Mouse (Mus musculus) hematopoietic stem cell, adult 5-6 weeks (primary cell): ENCODE data around the gene Diras2. TPM values are rescaled to one million over a fixed set of nuclear protein-coding genes. Genes with fewer than 3 reads are reported as not detected.
A peak's percentile ranks its signal among the peaks of the same experiment; 100 is the strongest.
"Not testable (repeated sequence)": the region's sequence is repeated elsewhere in the genome, so short reads cannot be mapped to it uniquely, and the experiment has no call there.

ENCODE experiments used
- ATAC-seq, 2 experiments: fragments of 125-278 bp in 1 of 2; replicated peaks in 1 of 2; 2 replicates each; pipeline ENCODE4 v1.8.0; 2016 to 2017; ENCODE audit warnings: inconsistent platforms in 2 of 2, mild to moderate bottlenecking in 2 of 2, moderate number of reproducible peaks in 2 of 2, low read depth in 1 of 2, moderate TSS enrichment in 1 of 2; ENCODE audit not compliant: low FRiP score in 2 of 2, poor library complexity in 2 of 2, severe bottlenecking in 2 of 2, insufficient read depth in 1 of 2, low TSS enrichment in 1 of 2
- total RNA-seq: library from RNA; stranded (forward); fragments of 172-1452, 232-1000 nt; gene quantifications from 2 replicates; pipeline ENCODE4 v1.2.3, GENCODE M21; 2017

Diras2 gene
- total RNA-seq, 1 experiment from 2014 or later, result 0.30 TPM

GRCm38 (mm10) chr13:52529188-52529972 is 1.7 kb downstream of the Diras2 start:
- no peak for ATAC-seq

- no peak for ATAC-seq
Observed at GRCm38 (mm10) chr13:52528786-52529185, 2.3 kb downstream of the Diras2 start.

DNA sequence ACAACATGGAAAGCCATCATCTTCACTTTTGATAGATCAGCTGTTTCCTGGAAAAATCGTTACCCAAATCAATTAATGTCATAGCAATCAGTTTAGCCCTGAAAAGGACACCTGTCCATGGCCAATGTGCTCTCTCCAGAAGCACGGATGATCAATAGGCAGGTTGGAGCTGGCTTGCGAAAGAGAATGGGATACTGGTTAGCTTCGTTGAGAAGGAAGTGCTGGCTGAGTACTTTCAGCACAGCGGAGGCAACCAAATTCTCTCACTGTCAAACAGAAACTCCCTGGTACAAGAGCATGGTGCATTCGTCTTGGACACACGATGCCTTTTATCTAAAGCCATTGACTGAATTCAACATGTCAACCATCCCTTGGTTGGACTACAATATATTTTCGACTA is 2.8 kb downstream of the Diras2 start:
- no peak for ATAC-seq

GRCm38 (mm10) chr13:52526249-52527035 is 4.6 kb downstream of the Diras2 start:
- no peak for ATAC-seq

- no peak for ATAC-seq
Observed at GRCm38 (mm10) chr13:52524313-52524712, 6.8 kb downstream of the Diras2 start.

GRCm38 (mm10) chr13:52521176-52521575 is 9.9 kb downstream of the Diras2 start:
- ATAC-seq, result no peak

DNA sequence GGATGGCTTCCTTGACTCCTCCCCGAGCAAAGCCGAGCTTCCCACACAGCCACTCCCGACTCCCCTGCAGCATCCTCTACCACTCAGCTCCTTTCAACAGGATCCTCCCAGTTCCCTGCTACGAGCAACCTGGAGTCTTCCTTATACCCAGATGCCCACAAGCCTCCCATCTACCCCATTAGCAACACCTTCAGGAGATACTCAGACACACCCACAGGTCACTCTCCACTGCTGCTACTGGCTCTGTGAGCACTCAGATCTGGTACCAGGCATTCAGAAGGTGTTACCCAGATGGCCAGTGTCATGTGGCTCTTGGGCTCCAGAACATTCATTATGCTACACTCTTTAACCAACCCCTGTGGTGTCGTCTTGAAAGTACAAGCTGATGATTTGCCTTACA is 11.7 kb downstream of the Diras2 start:
- no peak for ATAC-seq

GRCm38 (mm10) chr13:52518377-52518776 is 12.7 kb downstream of the Diras2 start:
- ATAC-seq, result no peak

DNA sequence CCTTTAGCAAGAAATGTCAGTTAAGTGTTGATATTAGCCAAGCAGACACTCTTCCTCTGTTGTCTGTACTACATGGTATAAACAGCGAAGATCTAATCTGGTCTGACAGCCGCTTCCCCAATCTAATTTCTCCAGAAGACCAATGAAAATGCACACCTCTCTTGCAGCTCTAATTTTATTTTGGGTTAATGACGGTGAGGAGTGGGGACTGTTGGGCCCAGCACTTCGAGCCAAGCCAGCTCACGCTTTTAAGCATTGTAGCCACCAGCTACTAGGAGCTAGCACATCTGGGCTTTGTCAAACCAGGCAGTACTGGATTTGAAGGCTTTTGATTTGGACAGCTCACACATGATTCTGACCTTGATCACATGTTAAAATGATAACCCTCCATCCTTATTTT is 14.1 kb downstream of the Diras2 start:
- no peak for ATAC-seq

DNA sequence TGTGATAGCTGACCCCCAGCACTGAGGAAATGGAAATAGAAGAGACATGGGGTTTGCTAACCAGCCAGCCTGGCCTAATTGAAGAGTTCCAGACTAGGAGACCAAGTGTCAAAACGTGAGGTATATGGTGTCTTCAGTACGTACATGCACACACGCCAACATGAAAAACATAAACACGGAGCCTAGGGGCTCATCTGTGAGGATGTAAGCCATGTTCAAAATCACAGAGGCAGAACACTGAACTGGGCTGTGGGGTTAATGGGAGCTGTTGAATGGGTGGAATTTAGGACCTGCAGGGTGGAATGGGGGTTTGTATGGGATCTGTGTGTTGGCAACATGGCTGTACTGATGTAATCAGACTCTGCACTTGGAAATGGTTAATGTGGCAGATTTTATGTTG is 14.5 kb downstream of the Diras2 start:
- ATAC-seq, result no peak

GRCm38 (mm10) chr13:52516051-52516450 is 15.0 kb downstream of the Diras2 start:
- no peak for ATAC-seq

DNA sequence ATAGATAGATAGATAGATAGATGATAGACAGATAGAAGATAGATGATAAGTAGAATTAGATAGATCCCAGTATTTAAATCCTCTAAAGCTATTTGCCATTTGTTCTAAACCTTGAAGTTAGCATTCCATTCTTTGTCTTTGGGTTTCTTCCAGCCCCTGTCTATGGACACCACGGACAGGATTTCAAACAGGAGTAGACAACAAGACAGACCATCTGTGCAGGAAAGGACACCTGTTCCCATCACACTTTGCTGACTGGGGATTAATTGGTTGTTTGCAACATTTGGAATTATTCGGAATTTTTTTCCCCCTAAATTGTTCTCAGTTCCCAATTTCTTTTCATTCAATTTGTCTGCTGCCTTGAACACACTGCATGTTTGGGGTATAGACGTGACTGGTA is 17.5 kb downstream of the Diras2 start:
- ATAC-seq, result no peak

DNA sequence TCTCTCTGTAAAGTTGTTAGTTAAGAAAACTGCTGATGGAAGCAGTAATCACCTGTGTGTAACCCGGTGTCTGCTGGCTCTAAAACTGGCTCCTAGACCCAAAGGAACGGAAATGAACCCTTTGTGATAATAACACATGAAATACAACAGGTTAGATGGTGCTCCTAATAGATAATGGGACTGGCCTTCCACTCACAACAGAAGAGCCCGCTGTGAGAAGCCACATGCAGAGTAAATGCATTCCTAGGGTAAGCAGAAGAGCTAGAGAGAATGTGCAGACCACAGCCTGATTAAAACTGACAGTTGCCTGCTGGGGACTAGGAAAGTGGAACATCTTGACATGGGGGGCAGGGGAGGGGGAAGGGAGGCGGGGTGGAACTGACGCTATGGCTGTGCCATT is 18.7 kb downstream of the Diras2 start:
- ATAC-seq, result no peak

DNA sequence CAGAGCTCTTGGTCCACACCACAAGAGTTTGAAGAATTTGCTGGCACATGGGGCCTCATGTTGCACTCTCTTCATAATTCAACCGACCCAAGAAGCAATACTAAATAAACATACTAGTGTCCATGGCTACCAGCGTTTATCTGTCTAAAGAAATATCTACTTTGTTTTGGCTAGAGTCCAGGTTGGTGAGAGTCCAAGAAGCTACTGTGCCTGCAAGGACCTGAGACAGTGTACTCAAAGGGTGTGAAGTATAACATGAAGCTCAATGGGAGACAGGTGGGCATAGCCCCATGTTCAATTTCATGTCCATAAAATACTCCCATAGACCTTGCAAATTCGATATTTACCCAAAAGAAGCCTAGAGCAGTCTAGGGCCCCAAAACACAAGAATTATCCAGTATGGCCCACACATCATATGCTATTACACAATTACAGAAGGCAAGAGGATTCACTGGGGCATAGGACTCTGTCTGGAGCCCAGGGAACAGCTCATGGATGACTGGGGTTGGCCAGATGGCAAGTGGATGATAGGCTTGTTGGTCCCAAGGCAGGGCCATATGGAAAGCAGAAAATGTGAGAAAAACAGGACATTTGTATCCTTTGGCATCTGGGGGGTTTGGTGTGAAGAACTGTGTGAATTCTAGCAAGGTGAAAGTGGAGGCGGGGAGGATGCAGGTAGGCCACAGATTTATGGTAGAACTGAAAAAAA is 20.8 kb downstream of the Diras2 start:
- ATAC-seq, result no peak

DNA sequence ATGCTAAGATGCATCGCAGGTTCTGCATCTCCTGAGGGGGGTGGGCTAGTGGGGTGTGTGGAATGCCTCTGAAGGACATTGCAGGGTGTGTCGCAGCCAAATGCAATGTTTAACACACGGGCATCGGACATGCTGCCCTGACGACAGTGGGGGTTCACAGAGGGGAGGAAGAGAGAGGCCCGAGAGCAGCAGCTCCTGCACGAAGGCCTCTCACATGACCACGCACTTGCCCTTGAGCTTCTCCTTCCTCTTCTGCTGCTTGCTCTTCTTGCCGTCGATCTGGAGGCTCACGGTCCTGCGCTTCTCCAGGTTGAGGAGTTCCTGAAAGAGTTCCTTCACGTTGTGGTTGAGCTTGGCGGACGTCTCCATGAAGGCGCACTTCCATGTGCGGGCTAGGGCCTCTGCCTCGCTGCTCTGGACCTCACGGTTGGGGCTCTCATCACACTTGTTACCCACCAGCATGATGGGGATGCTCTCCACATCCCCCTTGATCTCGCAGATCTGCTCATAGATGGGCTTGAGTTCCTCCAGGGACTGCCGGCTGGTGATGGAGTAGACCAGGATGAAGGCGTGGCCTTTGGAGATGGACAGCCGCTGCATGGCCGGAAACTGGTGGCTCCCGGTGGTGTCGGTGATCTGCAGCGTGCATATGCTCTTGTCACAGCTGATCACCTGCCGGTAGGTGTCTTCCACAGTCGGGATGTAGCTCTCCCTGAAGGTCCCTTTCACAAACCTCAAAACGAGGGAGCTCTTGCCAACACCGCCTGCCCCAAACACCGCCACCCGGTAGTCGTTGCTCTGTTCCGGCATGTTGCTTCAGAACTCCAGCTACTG is 23.4 kb downstream of the Diras2 start:
- ATAC-seq, result peak in 1 of 2 experiments; percentile 43; a peak in 2 of 4 replicates

DNA sequence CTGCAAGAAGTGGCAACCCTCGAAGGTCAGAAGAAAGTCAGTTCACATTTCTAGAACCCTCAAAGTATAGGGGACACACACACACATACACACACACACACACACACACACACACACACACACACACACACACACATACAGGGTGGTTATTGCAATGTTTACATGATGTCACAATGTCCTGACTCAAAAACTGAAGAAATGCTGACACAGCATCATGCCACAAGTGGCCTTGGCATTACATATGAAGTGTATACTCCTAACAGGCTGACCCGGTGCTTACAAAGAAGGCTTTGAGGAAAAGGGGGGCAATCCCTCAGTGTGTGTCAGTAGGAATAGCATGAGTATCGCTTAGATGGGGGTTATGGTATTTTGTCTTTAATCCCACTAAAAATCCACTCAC is 24.3 kb downstream of the Diras2 start:
- not testable (repeated sequence) for ATAC-seq

GRCm38 (mm10) chr13:52505683-52506285 is 25.3 kb downstream of the Diras2 start:
- ATAC-seq, result peak; percentile 88 to 93
